Mouse (Mus musculus): ENCODE measurements around the gene Gdnf.

The Gdnf gene

GRCm38 (mm10) chr15:7863328-7863727 lies 52.7 kb downstream of the Gdnf start:
- DNase-seq, result no peak

- no peak for DNase-seq
Measured at GRCm38 (mm10) chr15:7865305-7865704, 54.7 kb downstream of the Gdnf start.

- DNase-seq, result no peak
Measured at GRCm38 (mm10) chr15:7872473-7872872, 61.8 kb downstream of the Gdnf start.

- no peak for DNase-seq
Measured at GRCm38 (mm10) chr15:7875879-7876278, 65.2 kb downstream of the Gdnf start.

GRCm38 (mm10) chr15:7877560-7878467 lies 67.2 kb downstream of the Gdnf start:
- no peak for DNase-seq

- DNase-seq, result no peak
Measured at GRCm38 (mm10) chr15:7878861-7879260, 68.2 kb downstream of the Gdnf start.

- DNase-seq, result no peak
Measured at GRCm38 (mm10) chr15:7879956-7880355, 69.3 kb downstream of the Gdnf start.

- no peak for DNase-seq
Measured at GRCm38 (mm10) chr15:7884181-7884580, 73.5 kb downstream of the Gdnf start.

- no peak for DNase-seq
Measured at GRCm38 (mm10) chr15:7885106-7885505, 74.5 kb downstream of the Gdnf start.

- DNase-seq, result no peak
Measured at GRCm38 (mm10) chr15:7886591-7886990, 75.9 kb downstream of the Gdnf start.
